Mouse (Mus musculus) frontal cortex, postnatal 14 days (tissue): Measurements from ENCODE around the gene Dnah6.

ENCODE experiments used
- DNase-seq, 2 experiments: peaks; one replicate each; pipeline ENCODE4 v3.0.0; 2022; ENCODE audit warnings: low spot score in 2 of 2

Gene Dnah6

GRCm38 (mm10) chr6:73143403-73143802 is 78.0 kb downstream of the Dnah6 start:
- DNase-seq, result no peak

- no peak for DNase-seq
These were observed 78.7 kb downstream of the Dnah6 start for GRCm38 (mm10) chr6:73142776-73143175.

- no peak for DNase-seq
These were observed 80.6 kb downstream of the Dnah6 start for GRCm38 (mm10) chr6:73140836-73141235.

GRCm38 (mm10) chr6:73132784-73133183 is 88.7 kb downstream of the Dnah6 start:
- no peak for DNase-seq

- no peak for DNase-seq
These were observed 93.9 kb downstream of the Dnah6 start for GRCm38 (mm10) chr6:73127594-73127993.

- no peak for DNase-seq
These were observed 101.1 kb downstream of the Dnah6 start for GRCm38 (mm10) chr6:73120348-73120747.

- no peak for DNase-seq
These were observed 107.6 kb downstream of the Dnah6 start for GRCm38 (mm10) chr6:73113898-73114297.

- no peak for DNase-seq
These were observed 108.1 kb downstream of the Dnah6 start for GRCm38 (mm10) chr6:73113365-73113764.

GRCm38 (mm10) chr6:73093133-73093532 is 128.3 kb downstream of the Dnah6 start:
- DNase-seq, result no peak

- no peak for DNase-seq
These were observed 130.6 kb downstream of the Dnah6 start for GRCm38 (mm10) chr6:73090836-73091235.

GRCm38 (mm10) chr6:73082571-73082970 is 138.9 kb downstream of the Dnah6 start:
- no peak for DNase-seq

GRCm38 (mm10) chr6:73072093-73072786 is 149.2 kb downstream of the Dnah6 start:
- DNase-seq, result no peak

- no peak for DNase-seq
These were observed 150.2 kb downstream of the Dnah6 start for GRCm38 (mm10) chr6:73071214-73071613.

- no peak for DNase-seq
These were observed 150.8 kb downstream of the Dnah6 start for GRCm38 (mm10) chr6:73070663-73071062.

- no peak for DNase-seq
These were observed 156.9 kb downstream of the Dnah6 start for GRCm38 (mm10) chr6:73064551-73064950.

GRCm38 (mm10) chr6:73059596-73060121 is 161.8 kb downstream of the Dnah6 start:
- DNase-seq, result no peak

- no peak for DNase-seq
These were observed 162.3 kb downstream of the Dnah6 start for GRCm38 (mm10) chr6:73059162-73059561.

- DNase-seq, result peak in 1 of 2 experiments; percentile 10
These were observed 166.1 kb downstream of the Dnah6 start for GRCm38 (mm10) chr6:73055347-73055746.

GRCm38 (mm10) chr6:73054807-73055206 is 166.6 kb downstream of the Dnah6 start:
- DNase-seq, result no peak

- no peak for DNase-seq
These were observed 167.9 kb downstream of the Dnah6 start for GRCm38 (mm10) chr6:73053526-73053925.

GRCm38 (mm10) chr6:73047259-73047658 is 174.2 kb downstream of the Dnah6 start:
- no peak for DNase-seq

- no peak for DNase-seq
These were observed 175.5 kb downstream of the Dnah6 start for GRCm38 (mm10) chr6:73045944-73046343.

GRCm38 (mm10) chr6:73042278-73042677 is 179.2 kb downstream of the Dnah6 start:
- no peak for DNase-seq

- no peak for DNase-seq
These were observed 183.2 kb downstream of the Dnah6 start for GRCm38 (mm10) chr6:73038291-73038690.
